Mouse (Mus musculus) heart, embryonic 15.5 days (tissue): ENCODE data around the gene Clgn. TPM values are rescaled to one million over a fixed set of nuclear protein-coding genes. Genes with fewer than 3 reads are reported as not detected.
A peak's percentile ranks its signal among the peaks of the same experiment; 100 is the strongest.
"Not testable (repeated sequence)": the region's sequence is repeated elsewhere in the genome, so short reads cannot be mapped to it uniquely, and the experiment has no call there.

Experiments
- ATAC-seq: fragments of 200-750 bp; cut with Nextera tagmentation; replicated peaks from 2 replicates; pipeline ENCODE4 v1.8.0; 2017; ENCODE audit warnings: low read depth, moderate TSS enrichment; ENCODE audit not compliant: insufficient number of reproducible peaks, insufficient read depth, low FRiP score
- H3K27ac ChIP-seq: fragments of 300-500 bp; sonication (generic); 2 replicates; pipeline ENCODE4 v1.5.1; 2015; ENCODE audit warnings: mild to moderate bottlenecking, inconsistent platforms
- H3K27me3 ChIP-seq: fragments of 300-500 bp; sonication (generic); 2 replicates; pipeline ENCODE4 v1.6.1; 2015; ENCODE audit warnings: inconsistent platforms
- H3K36me3 ChIP-seq: fragments of 300-500 bp; sonication (generic); 2 replicates; pipeline ENCODE4 v1.6.1; 2015; ENCODE audit warnings: mild to moderate bottlenecking, inconsistent platforms
- H3K4me1 ChIP-seq: fragments of 300-500 bp; sonication (generic); replicated peaks from 2 replicates; pipeline ENCODE4 v1.6.1; 2015; ENCODE audit warnings: inconsistent platforms
- H3K4me2 ChIP-seq: fragments of 300-500 bp; sonication (generic); 2 replicates; pipeline ENCODE4 v1.6.1; 2015; ENCODE audit warnings: inconsistent platforms, mild to moderate bottlenecking, moderate library complexity
- H3K4me3 ChIP-seq: fragments of 300-500 bp; sonication (generic); 2 replicates; pipeline ENCODE4 v1.5.1; 2015; ENCODE audit warnings: mild to moderate bottlenecking, inconsistent platforms
- H3K9ac ChIP-seq: fragments of 300-500 bp; sonication (generic); 2 replicates; pipeline ENCODE4 v1.6.1; 2015; ENCODE audit warnings: mild to moderate bottlenecking, inconsistent platforms
- H3K9me3 ChIP-seq: fragments of 300-500 bp; sonication (generic); replicated peaks from 2 replicates; pipeline ENCODE4 v1.6.1; 2016; ENCODE audit warnings: inconsistent platforms
- WGBS: fragments of 180-500 bp; shearing (Covaris S2); methylation state at CpG from one replicate; pipeline ENCODE4 v1.1.7; 2015; ENCODE audit warnings: mixed read lengths; 5-methylcytosine and 5-hydroxymethylcytosine counted together
- polyA plus RNA-seq: library from polyadenylated mRNA; unstranded; fragments of >200 nt; fragmentation: Nextera tagmentation; extraction: Ambion mirVana; gene quantifications from 2 replicates; pipeline ENCODE4 v1.2.1, GENCODE M21; 2015

The Clgn gene
- polyA plus RNA-seq, 1 experiment from 2014 or later, result 0.04 TPM

- ATAC-seq, result no peak
- Histone ChIP-seq H3K36me3 (no peaks in the 10 kb centered on the region), H3K4me2 (no peak overlapping the region), H3K27ac (no peak overlapping the region), H3K4me1 (peaks cover 13% of the 10 kb centered on the region), H3K4me3 (no peak overlapping the region), H3K9me3 (no peaks in the 10 kb centered on the region), H3K27me3 (peaks cover 36% of the 10 kb centered on the region), H3K9ac (no peak overlapping the region)
- 62% methylated on average over 13 of the region's 13 CpGs for WGBS
These were observed 33.6 kb downstream of the Clgn start for GRCm38 (mm10) chr8:83423032-83423825.

- no peak for ATAC-seq
- Histone ChIP-seq H3K4me1 (peaks cover 13% of the 10 kb centered on the region), H3K4me2 (no peak overlapping the region), H3K4me3 (no peak overlapping the region), H3K9ac (no peak overlapping the region), H3K36me3 (no peaks in the 10 kb centered on the region), H3K27ac (no peak overlapping the region), H3K9me3 (no peaks in the 10 kb centered on the region), H3K27me3 (peaks cover 32% of the 10 kb centered on the region)
- WGBS, result 87% methylated on average over 6 of the region's 6 CpGs
These were observed 35.5 kb downstream of the Clgn start for GRCm38 (mm10) chr8:83425202-83425601.

- no peak overlapping the region for H3K4me2 ChIP-seq
- no peak for ATAC-seq
- no peak overlapping the region for H3K27ac ChIP-seq
- H3K27me3 ChIP-seq, result peaks cover 32% of the 10 kb centered on the region
- H3K4me1 ChIP-seq, result peaks cover 13% of the 10 kb centered on the region
- no peak overlapping the region for H3K9ac ChIP-seq
- WGBS, result 49% methylated on average over 11 of the region's 11 CpGs
- H3K4me3 ChIP-seq, result no peak overlapping the region
- no peaks in the 10 kb centered on the region for H3K9me3 ChIP-seq
- no peaks in the 10 kb centered on the region for H3K36me3 ChIP-seq
These were observed 36.6 kb downstream of the Clgn start for GRCm38 (mm10) chr8:83426104-83426759.

- H3K27me3 ChIP-seq, result peaks cover 32% of the 10 kb centered on the region
- no peak for ATAC-seq
- H3K4me1 ChIP-seq, result peaks cover 13% of the 10 kb centered on the region
- H3K4me2 ChIP-seq, result no peak overlapping the region
- H3K4me3 ChIP-seq, result no peak overlapping the region
- H3K9ac ChIP-seq, result no peak overlapping the region
- H3K9me3 ChIP-seq, result no peaks in the 10 kb centered on the region
- 24% methylated on average over 7 of the region's 7 CpGs for WGBS
- H3K36me3 ChIP-seq, result no peaks in the 10 kb centered on the region
- H3K27ac ChIP-seq, result no peak overlapping the region
These were observed 37.3 kb downstream of the Clgn start for GRCm38 (mm10) chr8:83426949-83427348.

- WGBS, result 78% methylated on average over 3 of the region's 3 CpGs
- not testable (repeated sequence) for H3K9ac ChIP-seq, H3K27ac ChIP-seq, H3K4me2 ChIP-seq, ATAC-seq, H3K4me3 ChIP-seq, H3K36me3 ChIP-seq, H3K9me3 ChIP-seq
- Histone ChIP-seq H3K27me3 (peaks cover 24% of the 10 kb centered on the region), H3K4me1 (peaks cover 13% of the 10 kb centered on the region)
These were observed 39.0 kb downstream of the Clgn start for GRCm38 (mm10) chr8:83428621-83429020.

GRCm38 (mm10) chr8:83429071-83429524 lies 39.4 kb downstream of the Clgn start:
- ATAC-seq, result no peak; the same call in 1 of the 2 replicates
- peaks cover 13% of the 10 kb centered on the region for H3K4me1 ChIP-seq

GRCm38 (mm10) chr8:83437077-83437476 lies 47.4 kb downstream of the Clgn start:
- no peak for ATAC-seq
- no peak overlapping the region for H3K4me2 ChIP-seq
- H3K9ac ChIP-seq, result no peak overlapping the region
- peaks cover 9% of the 10 kb centered on the region for H3K4me1 ChIP-seq
- peaks cover 15% of the 10 kb centered on the region; the same call in 1 of the 2 replicates for H3K36me3 ChIP-seq
- H3K27me3 ChIP-seq, result no peaks in the 10 kb centered on the region
- 75% methylated on average over 1 of the region's 1 CpGs for WGBS
- no peaks in the 10 kb centered on the region for H3K9me3 ChIP-seq
- H3K4me3 ChIP-seq, result no peak overlapping the region
- no peak overlapping the region for H3K27ac ChIP-seq

More at GRCm38 (mm10) chr8:83429071-83429524, 39.4 kb downstream of the Clgn start:
- 57% methylated on average over 4 of the region's 4 CpGs for WGBS
- no peaks in the 10 kb centered on the region for H3K9me3 ChIP-seq
- no peak overlapping the region for H3K27ac ChIP-seq
- no peak overlapping the region for H3K9ac ChIP-seq
- H3K4me2 ChIP-seq, result no peak overlapping the region
- H3K27me3 ChIP-seq, result peaks cover 20% of the 10 kb centered on the region
- H3K4me3 ChIP-seq, result no peak overlapping the region
- H3K36me3 ChIP-seq, result 0 out of 2 replicates have a peak, but pooled peaks cover 6% of the 10 kb centered on the region

GRCm38 (mm10) chr8:83441656-83442242 lies 52.1 kb downstream of the Clgn start:
- peaks cover under 1% of the 10 kb centered on the region; the same call in 1 of the 2 replicates for H3K36me3 ChIP-seq
- WGBS, result under 1% methylated on average over 29 of the region's 29 CpGs
- no peaks in the 10 kb centered on the region for H3K27me3 ChIP-seq
- H3K4me2 ChIP-seq, result peak overlapping the region; percentile 71
- ATAC-seq, result no peak
- H3K4me3 ChIP-seq, result peak overlapping the region; percentile 78
- no peaks in the 10 kb centered on the region for H3K9me3 ChIP-seq
- peak overlapping the region; percentile 92 for H3K9ac ChIP-seq
- H3K27ac ChIP-seq, result peak overlapping the region; percentile 84
- peaks cover 9% of the 10 kb centered on the region for H3K4me1 ChIP-seq

DNA sequence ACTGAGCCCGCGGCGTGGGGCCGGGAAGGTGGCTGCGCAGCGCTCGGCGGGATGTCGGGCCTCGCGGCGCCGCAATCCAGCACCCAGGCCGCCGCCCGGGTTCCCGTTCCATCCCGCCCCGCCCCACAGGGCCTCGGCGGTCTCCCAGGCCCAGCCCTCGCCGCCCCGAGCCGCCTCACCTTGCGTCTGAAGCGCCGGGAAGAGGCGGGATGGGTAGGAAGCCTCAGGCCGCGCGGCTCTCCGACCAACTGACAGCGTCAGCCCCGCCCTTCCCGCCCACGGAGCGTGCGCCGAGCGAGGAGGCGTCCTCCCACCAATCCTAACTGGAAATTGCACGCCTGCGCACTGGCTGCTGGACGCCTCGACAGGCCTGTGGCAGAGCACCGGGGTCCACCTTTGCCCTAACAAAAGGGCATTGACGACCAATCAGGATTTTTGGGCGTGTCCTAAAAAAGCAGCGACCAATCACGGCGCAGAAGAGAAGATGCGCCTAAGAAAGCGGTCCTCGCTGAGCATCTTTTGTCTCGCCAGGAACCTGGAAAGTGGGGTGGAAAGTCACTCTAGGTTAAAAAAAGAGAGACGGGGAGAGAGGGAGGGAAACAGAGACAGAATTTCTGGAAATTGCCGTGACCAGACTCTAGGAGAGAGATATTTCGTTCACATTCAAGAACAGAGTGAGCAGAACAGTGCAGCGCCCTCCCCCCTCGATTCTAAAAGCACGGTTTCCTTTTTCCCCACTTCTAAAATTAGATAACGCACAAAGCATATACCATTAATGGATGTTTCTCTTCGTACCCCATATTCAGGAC lies 52.8 kb downstream of the Clgn start:
- H3K9me3 ChIP-seq, result no peaks in the 10 kb centered on the region
- H3K27me3 ChIP-seq, result no peaks in the 10 kb centered on the region
- WGBS, result 1% methylated on average over 64 of the region's 64 CpGs
- peak overlapping the region; percentile 84 for H3K27ac ChIP-seq
- ATAC-seq, result peak; percentile 100
- peak overlapping the region; percentile 71 for H3K4me2 ChIP-seq
- H3K4me3 ChIP-seq, result peak overlapping the region; percentile 78
- H3K9ac ChIP-seq, result peak overlapping the region; percentile 92
- H3K36me3 ChIP-seq, result no peaks in the 10 kb centered on the region
- H3K4me1 ChIP-seq, result peaks cover 9% of the 10 kb centered on the region

GRCm38 (mm10) chr8:83443052-83443400 lies 53.4 kb downstream of the Clgn start:
- Histone ChIP-seq H3K4me2 (peak overlapping the region; percentile 71), H3K27me3 (no peaks in the 10 kb centered on the region), H3K9ac (no peak overlapping the region), H3K36me3 (no peaks in the 10 kb centered on the region), H3K27ac (no peak overlapping the region; the same call in 1 of the 2 replicates), H3K4me3 (peak overlapping the region; percentile 78), H3K9me3 (no peaks in the 10 kb centered on the region), H3K4me1 (peaks cover 9% of the 10 kb centered on the region)
- no peak for ATAC-seq
- 32% methylated on average over 5 of the region's 5 CpGs for WGBS

GRCm38 (mm10) chr8:83449960-83450359 lies 60.3 kb downstream of the Clgn start:
- Histone ChIP-seq H3K9me3 (no peaks in the 10 kb centered on the region), H3K27me3 (no peaks in the 10 kb centered on the region), H3K4me2 (no peak overlapping the region), H3K27ac (no peak overlapping the region), H3K4me3 (no peak overlapping the region), H3K4me1 (no peaks in the 10 kb centered on the region), H3K36me3 (no peaks in the 10 kb centered on the region), H3K9ac (no peak overlapping the region)
- 73% methylated on average over 1 of the region's 1 CpGs for WGBS
- ATAC-seq, result no peak
